Mouse (Mus musculus) ZHBTc4 (cell line): Measurements from ENCODE around the gene Eddm3b.
"Not testable (repeated sequence)": the region's sequence is repeated elsewhere in the genome, so short reads cannot be mapped to it uniquely, and the experiment has no call there.

Source experiments
- DNase-seq: peaks from one replicate; pipeline ENCODE4 v3.0.0-alpha.2; 2011; ENCODE audit warnings: low read depth, low spot score

Gene Eddm3b

GRCm38 (mm10) chr14:51143287-51143686, 29.1 kb downstream of the Eddm3b start:
- DNase-seq = no peak

GRCm38 (mm10) chr14:51143937-51144336, 29.7 kb downstream of the Eddm3b start:
- no peak for DNase-seq

- DNase-seq = no peak
Observed at GRCm38 (mm10) chr14:51144451-51144850, 30.2 kb downstream of the Eddm3b start.

- no peak for DNase-seq
Observed at GRCm38 (mm10) chr14:51145521-51145920, 31.3 kb downstream of the Eddm3b start.

GRCm38 (mm10) chr14:51146685-51147084, 32.5 kb downstream of the Eddm3b start, which contains the start of gene Rnase1:
Gene Rnase1, minus strand, starts transcription at chr14:51146785.
- DNase-seq = peak; percentile 22

- DNase-seq = no peak
Observed at GRCm38 (mm10) chr14:51148006-51148405, 33.8 kb downstream of the Eddm3b start.

- no peak for DNase-seq
Observed at GRCm38 (mm10) chr14:51149164-51149563, 34.9 kb downstream of the Eddm3b start.

GRCm38 (mm10) chr14:51150206-51150831, 36.1 kb downstream of the Eddm3b start:
- no peak for DNase-seq

- no peak for DNase-seq
Observed at GRCm38 (mm10) chr14:51152249-51152870, 38.1 kb downstream of the Eddm3b start.

GRCm38 (mm10) chr14:51156056-51156735, 42.0 kb downstream of the Eddm3b start:
- DNase-seq = no peak

GRCm38 (mm10) chr14:51156736-51157068, 42.5 kb downstream of the Eddm3b start:
- DNase-seq = no peak

GRCm38 (mm10) chr14:51157072-51157471, 42.8 kb downstream of the Eddm3b start:
- DNase-seq = no peak

- not testable (repeated sequence) for DNase-seq
Observed at GRCm38 (mm10) chr14:51161976-51162375, 47.8 kb downstream of the Eddm3b start, which contains the start of gene Rnase2b. Gene Rnase2b, plus strand, starts transcription at chr14:51162260.

GRCm38 (mm10) chr14:51163323-51163722, 49.1 kb downstream of the Eddm3b start:
- DNase-seq = not testable (repeated sequence)

GRCm38 (mm10) chr14:51165435-51165834, 51.2 kb downstream of the Eddm3b start:
- no peak for DNase-seq

GRCm38 (mm10) chr14:51166068-51166467, 51.8 kb downstream of the Eddm3b start:
- DNase-seq = no peak
